Mouse (Mus musculus): ENCODE results near the gene Fam174b. TPM values are rescaled to one million over a fixed set of nuclear protein-coding genes. Genes with fewer than 3 reads are reported as not detected.

Fam174b gene
- total and polyA plus RNA-seq, 3 experiments, result 1.4 to 1.7 TPM; not detected in 1

GRCm38 (mm10) chr7:73813887-73814286 is 73.8 kb downstream of the Fam174b start:
- Histone ChIP-seq H3K27me3 (ENCODE audit: control insufficient read depth in 1 of 2, insufficient read depth in 2 of 2, low read length in 2 of 2) (peaks cover 0 to 1% of the 10 kb centered on the region in 2 experiments; a peak in 1 of 4 replicates), H3K9me3 (replicated peaks; ENCODE audit: insufficient read depth, low read length) (no peaks in the 10 kb centered on the region), H3K36me3 (ENCODE audit: control insufficient read depth in 1 of 2, insufficient read depth in 2 of 2, low read length in 2 of 2) (peaks cover 0 to 4% of the 10 kb centered on the region in 2 experiments; a peak in 1 of 4 replicates), H3K4me3 (ENCODE audit: control insufficient read depth in 1 of 2, insufficient read depth in 1 of 2, low read depth in 2 of 2, low read length in 2 of 2) (no peak overlapping the region), H3K9ac (ENCODE audit: control insufficient read depth, low read depth, low read length, poor library complexity, severe bottlenecking) (no peak overlapping the region), H3K79me2 (ENCODE audit: control insufficient read depth, insufficient read depth, low read length, poor library complexity) (no peaks in the 10 kb centered on the region), H3K4me1 (ENCODE audit: control insufficient read depth in 1 of 2, insufficient read depth in 2 of 2, low read length in 2 of 2) (peaks cover 0 to 6% of the 10 kb centered on the region in 2 experiments; a peak in 2 of 4 replicates), H3K27ac (ENCODE audit: control insufficient read depth, low read depth, low read length) (no peak overlapping the region)
- no peak for DNase-seq (ENCODE audit: low read depth, low spot score)
- TF ChIP-seq ELF1 (IDR thresholded peaks at IDR 0.05; ENCODE audit: low read depth, low read length) (no peak), POLR2AphosphoS5 (IDR thresholded peaks at IDR 0.05; ENCODE audit: borderline replicate concordance, low read depth, low read length) (no peak), TCF12 (IDR thresholded peaks at IDR 0.05; ENCODE audit: low read depth, low read length) (no peak), NRF1 (IDR thresholded peaks at IDR 0.05; ENCODE audit: insufficient read depth, low read depth, low read length, poor library complexity, severe bottlenecking) (no peak), ZNF384 (IDR thresholded peaks at IDR 0.05; ENCODE audit: low read depth, low read length) (no peak), ETS1 (IDR thresholded peaks at IDR 0.05; ENCODE audit: low read depth, low read length) (no peak), USF2 (IDR thresholded peaks at IDR 0.05; ENCODE audit: borderline replicate concordance in 1 of 2, insufficient read depth in 1 of 2, low read depth in 1 of 2, low read length in 2 of 2) (no peak), ZC3H11A (IDR thresholded peaks at IDR 0.05; ENCODE audit: low read depth, low read length) (no peak), UBTF (IDR thresholded peaks at IDR 0.05; ENCODE audit: borderline replicate concordance, insufficient read depth, low read depth, low read length) (no peak), ZMIZ1 (IDR thresholded peaks at IDR 0.05; ENCODE audit: low read depth, low read length) (no peak), CHD2 (IDR thresholded peaks at IDR 0.05; ENCODE audit: low read length) (no peak), MYC (IDR thresholded peaks at IDR 0.05; ENCODE audit: low read depth, low read length) (no peak)

- TF ChIP-seq RAD21 (IDR thresholded peaks at IDR 0.05; ENCODE audit: low read depth, low read length) (no peak), SIN3A (IDR thresholded peaks at IDR 0.05; ENCODE audit: low read length) (no peak), SMC3 (IDR thresholded peaks at IDR 0.05; ENCODE audit: low read depth, low read length) (no peak), ZC3H11A (IDR thresholded peaks at IDR 0.05; ENCODE audit: low read depth, low read length) (no peak), USF1 (IDR thresholded peaks at IDR 0.05; ENCODE audit: low read depth, low read length) (no peak), NRF1 (IDR thresholded peaks at IDR 0.05; ENCODE audit: insufficient read depth, low read depth, low read length, poor library complexity, severe bottlenecking) (no peak), POLR2AphosphoS2 (IDR thresholded peaks at IDR 0.05; ENCODE audit: low read length) (no peak)
- Histone ChIP-seq H3K4me3 (ENCODE audit: control insufficient read depth in 1 of 2, insufficient read depth in 1 of 2, low read depth in 2 of 2, low read length in 2 of 2) (no peak overlapping the region), H3K27me3 (ENCODE audit: control insufficient read depth in 1 of 2, insufficient read depth in 2 of 2, low read length in 2 of 2) (peaks cover 0 to 1% of the 10 kb centered on the region in 2 experiments; a peak in 1 of 4 replicates), H3K9ac (ENCODE audit: control insufficient read depth, low read depth, low read length, poor library complexity, severe bottlenecking) (no peak overlapping the region), H3K9me3 (replicated peaks; ENCODE audit: insufficient read depth, low read length) (no peaks in the 10 kb centered on the region), H3K4me1 (ENCODE audit: control insufficient read depth in 1 of 2, insufficient read depth in 2 of 2, low read length in 2 of 2) (peaks cover 0 to 6% of the 10 kb centered on the region in 2 experiments; a peak in 2 of 4 replicates), H3K79me2 (ENCODE audit: control insufficient read depth, insufficient read depth, low read length, poor library complexity) (no peaks in the 10 kb centered on the region), H3K36me3 (ENCODE audit: control insufficient read depth in 1 of 2, insufficient read depth in 2 of 2, low read length in 2 of 2) (peaks cover 0 to 4% of the 10 kb centered on the region in 2 experiments; a peak in 1 of 4 replicates), H3K27ac (ENCODE audit: control insufficient read depth, low read depth, low read length) (no peak overlapping the region)
- no peak for DNase-seq (ENCODE audit: low read depth, low spot score)
These were observed 74.4 kb downstream of the Fam174b start for GRCm38 (mm10) chr7:73814454-73814853.
